Mouse (Mus musculus) intestine, embryonic 14.5 days (tissue): ENCODE measurements around the gene Iffo1. TPM values are rescaled to one million over a fixed set of nuclear protein-coding genes. Genes with fewer than 3 reads are reported as not detected.

Source experiments
- ATAC-seq: fragments of 200-750 bp; cut with Nextera tagmentation; replicated peaks from 2 replicates; pipeline ENCODE4 v1.8.0; 2017; ENCODE audit warnings: low read depth, moderate number of reproducible peaks, moderate TSS enrichment, moderate library complexity; ENCODE audit not compliant: low FRiP score, low TSS enrichment
- DNase-seq: peaks from one replicate; pipeline ENCODE4 v3.0.0-alpha.2; 2018; ENCODE audit warnings: low spot score
- H3K27ac ChIP-seq: fragments of 300-500 bp; sonication (generic); 2 replicates; pipeline ENCODE4 v1.5.1; 2014; ENCODE audit warnings: low read depth, mild to moderate bottlenecking, control low read depth
- H3K27me3 ChIP-seq: fragments of 300-500 bp; sonication (generic); replicated peaks from 2 replicates; pipeline ENCODE4 v1.6.1; 2014; ENCODE audit warnings: low read length, control low read depth; ENCODE audit not compliant: control insufficient read depth, insufficient read depth
- H3K36me3 ChIP-seq: fragments of 300-500 bp; sonication (generic); 2 replicates; pipeline ENCODE4 v1.6.1; 2014; ENCODE audit warnings: low read length, control low read depth; ENCODE audit not compliant: control insufficient read depth, insufficient read depth
- H3K4me1 ChIP-seq: fragments of 300-500 bp; sonication (generic); replicated peaks from 2 replicates; pipeline ENCODE4 v1.6.1; 2014; ENCODE audit warnings: low read length, control low read depth, mixed read lengths; ENCODE audit not compliant: control insufficient read depth, insufficient read depth
- H3K4me2 ChIP-seq: fragments of 300-500 bp; sonication (generic); 2 replicates; pipeline ENCODE4 v1.6.1; 2014; ENCODE audit warnings: low read length
- H3K4me3 ChIP-seq: fragments of 300-500 bp; sonication (generic); 2 replicates; pipeline ENCODE4 v1.5.1; 2014; ENCODE audit warnings: low read depth, low read length, control low read depth, mixed read lengths
- H3K9ac ChIP-seq: fragments of 300-500 bp; sonication (generic); 2 replicates; pipeline ENCODE4 v1.6.1; 2014; ENCODE audit warnings: mild to moderate bottlenecking, low read length
- H3K9me3 ChIP-seq: fragments of 300-500 bp; sonication (generic); 2 replicates; pipeline ENCODE4 v1.6.1; 2016; ENCODE audit warnings: low read length, control low read depth; ENCODE audit not compliant: control insufficient read depth
- WGBS: fragments of 180-500 bp; shearing (Covaris S2); extraction: QIAGEN DNeasy Blood & Tissue Kit; methylation state at CpG from one replicate; pipeline ENCODE4 v1.1.7; 2014; 5-methylcytosine and 5-hydroxymethylcytosine counted together
- polyA plus RNA-seq: library from polyadenylated mRNA; unstranded; fragments of >200 nt; fragmentation: Nextera tagmentation; extraction: Ambion mirVana; gene quantifications from 2 replicates; pipeline ENCODE4 v1.2.1, GENCODE M21; 2014

Gene Iffo1
- polyA plus RNA-seq, 1 experiment from 2014 or later, result 6.7 TPM

- peak; percentile 94 for ATAC-seq
Measured at GRCm38 (mm10) chr6:125131302-125132156, 13.5 kb upstream of the Iffo1 start, which contains the start of gene Nop2. Gene Nop2 (plus strand): TSS chr6:125131909.

GRCm38 (mm10) chr6:125132470-125132869, 12.6 kb upstream of the Iffo1 start:
- 0 out of 2 replicates have a peak, but pooled peaks cover 2% of the 10 kb centered on the region for H3K4me1 ChIP-seq
- peak overlapping the region; percentile 64 for H3K9ac ChIP-seq
- peak overlapping the region; percentile 89 for H3K4me2 ChIP-seq
- H3K36me3 ChIP-seq, result peaks cover 72% of the 10 kb centered on the region
- H3K4me3 ChIP-seq, result peak overlapping the region; percentile 95
- H3K9me3 ChIP-seq, result no peaks in the 10 kb centered on the region
- ATAC-seq, result no peak
- H3K27me3 ChIP-seq, result no peaks in the 10 kb centered on the region
- no peak for DNase-seq
- WGBS, result 6% methylated on average over 11 of the region's 11 CpGs
- H3K27ac ChIP-seq, result peak overlapping the region; percentile 43; the same call in 1 of the 2 replicates

More at GRCm38 (mm10) chr6:125131302-125132156, 13.5 kb upstream of the Iffo1 start, which contains the start of gene Nop2:
- H3K9ac ChIP-seq, result peak within 1 kb of the TSS; percentile 64
- DNase-seq, result peak; percentile 95
- H3K27ac ChIP-seq, result peak within 1 kb of the TSS; percentile 81
- H3K36me3 ChIP-seq, result peaks cover 73% of the 10 kb centered on the region
- under 1% methylated on average over 66 of the region's 66 CpGs for WGBS
- H3K4me2 ChIP-seq, result peak within 1 kb of the TSS; percentile 89
- no peaks in the 10 kb centered on the region for H3K27me3 ChIP-seq
- peak within 1 kb of the TSS; percentile 95 for H3K4me3 ChIP-seq
- H3K9me3 ChIP-seq, result no peaks in the 10 kb centered on the region
- H3K4me1 ChIP-seq, result 0 out of 2 replicates have a peak, but pooled peaks cover 2% of the 10 kb centered on the region

- H3K9ac ChIP-seq, result no peak overlapping the region
- WGBS, result 89% methylated on average over 19 of the region's 19 CpGs
- ATAC-seq (no peak), DNase-seq (peak; percentile 70)
- H3K4me1 ChIP-seq, result 0 out of 2 replicates have a peak, but pooled peaks cover 2% of the 10 kb centered on the region
- no peak overlapping the region for H3K4me2 ChIP-seq
- no peaks in the 10 kb centered on the region for H3K9me3 ChIP-seq
- peaks cover 88% of the 10 kb centered on the region for H3K36me3 ChIP-seq
- H3K4me3 ChIP-seq, result no peak overlapping the region
- H3K27ac ChIP-seq, result no peak overlapping the region
- no peaks in the 10 kb centered on the region for H3K27me3 ChIP-seq
Measured at GRCm38 (mm10) chr6:125137002-125137671, 7.9 kb upstream of the Iffo1 start.

GRCm38 (mm10) chr6:125139747-125140146, 5.3 kb upstream of the Iffo1 start:
- no peak for DNase-seq
- Histone ChIP-seq H3K9me3 (no peaks in the 10 kb centered on the region), H3K27me3 (no peaks in the 10 kb centered on the region), H3K4me2 (no peak overlapping the region), H3K36me3 (peaks cover 93% of the 10 kb centered on the region), H3K4me1 (peaks cover 4% of the 10 kb centered on the region), H3K27ac (no peak overlapping the region), H3K4me3 (no peak overlapping the region), H3K9ac (no peak overlapping the region)
- no peak for ATAC-seq
- 89% methylated on average over 7 of the region's 7 CpGs for WGBS

GRCm38 (mm10) chr6:125142436-125142835, 2.6 kb upstream of the Iffo1 start:
- ATAC-seq, result no peak
- H3K27ac ChIP-seq, result no peak overlapping the region
- peaks cover 21% of the 10 kb centered on the region for H3K4me1 ChIP-seq
- H3K4me3 ChIP-seq, result no peak overlapping the region
- H3K4me2 ChIP-seq, result no peak overlapping the region
- DNase-seq, result peak; percentile 48
- H3K9ac ChIP-seq, result no peak overlapping the region
- H3K27me3 ChIP-seq, result no peaks in the 10 kb centered on the region
- no peaks in the 10 kb centered on the region for H3K9me3 ChIP-seq
- WGBS, result 73% methylated on average over 8 of the region's 8 CpGs
- H3K36me3 ChIP-seq, result peaks cover 68% of the 10 kb centered on the region

GRCm38 (mm10) chr6:125143128-125143527, 1.9 kb upstream of the Iffo1 start:
- DNase-seq (no peak), ATAC-seq (no peak)
- no peak overlapping the region for H3K9ac ChIP-seq
- no peak overlapping the region for H3K27ac ChIP-seq
- H3K27me3 ChIP-seq, result no peaks in the 10 kb centered on the region
- no peak overlapping the region for H3K4me3 ChIP-seq
- 77% methylated on average over 3 of the region's 3 CpGs for WGBS
- H3K4me1 ChIP-seq, result peaks cover 28% of the 10 kb centered on the region
- no peak overlapping the region for H3K4me2 ChIP-seq
- peaks cover 62% of the 10 kb centered on the region for H3K36me3 ChIP-seq
- H3K9me3 ChIP-seq, result no peaks in the 10 kb centered on the region

- Histone ChIP-seq H3K27me3 (no peaks in the 10 kb centered on the region), H3K27ac (no peak overlapping the region), H3K4me1 (peaks cover 34% of the 10 kb centered on the region), H3K4me2 (no peak overlapping the region), H3K4me3 (no peak overlapping the region), H3K36me3 (peaks cover 54% of the 10 kb centered on the region), H3K9me3 (no peaks in the 10 kb centered on the region), H3K9ac (no peak overlapping the region)
- ATAC-seq (no peak), DNase-seq (no peak)
- WGBS, result 81% methylated on average over 9 of the region's 9 CpGs
Measured at GRCm38 (mm10) chr6:125143904-125144303, 1.1 kb upstream of the Iffo1 start.

GRCm38 (mm10) chr6:125145479-125145951, 474 bp downstream of the Iffo1 start:
- ATAC-seq (peak; percentile 61), DNase-seq (no peak)
- Histone ChIP-seq H3K4me1 (peaks cover 37% of the 10 kb centered on the region), H3K4me2 (peak overlapping the region; percentile 69), H3K4me3 (peak overlapping the region; percentile 50), H3K27ac (peak overlapping the region; percentile 85), H3K9ac (peak overlapping the region; percentile 58), H3K9me3 (no peaks in the 10 kb centered on the region), H3K27me3 (no peaks in the 10 kb centered on the region), H3K36me3 (peaks cover 38% of the 10 kb centered on the region)
- WGBS, result 6% methylated on average over 24 of the region's 35 CpGs
